Mouse (Mus musculus): Measurements from ENCODE around the gene Kcnj10. TPM values are rescaled to one million over a fixed set of nuclear protein-coding genes. Genes with fewer than 3 reads are reported as not detected.

The Kcnj10 gene
- 0.18 and 0.24 TPM in 2 replicates for polyA plus RNA-seq (2014; fragmentation: Nextera tagmentation; extraction: Ambion mirVana)

DNA sequence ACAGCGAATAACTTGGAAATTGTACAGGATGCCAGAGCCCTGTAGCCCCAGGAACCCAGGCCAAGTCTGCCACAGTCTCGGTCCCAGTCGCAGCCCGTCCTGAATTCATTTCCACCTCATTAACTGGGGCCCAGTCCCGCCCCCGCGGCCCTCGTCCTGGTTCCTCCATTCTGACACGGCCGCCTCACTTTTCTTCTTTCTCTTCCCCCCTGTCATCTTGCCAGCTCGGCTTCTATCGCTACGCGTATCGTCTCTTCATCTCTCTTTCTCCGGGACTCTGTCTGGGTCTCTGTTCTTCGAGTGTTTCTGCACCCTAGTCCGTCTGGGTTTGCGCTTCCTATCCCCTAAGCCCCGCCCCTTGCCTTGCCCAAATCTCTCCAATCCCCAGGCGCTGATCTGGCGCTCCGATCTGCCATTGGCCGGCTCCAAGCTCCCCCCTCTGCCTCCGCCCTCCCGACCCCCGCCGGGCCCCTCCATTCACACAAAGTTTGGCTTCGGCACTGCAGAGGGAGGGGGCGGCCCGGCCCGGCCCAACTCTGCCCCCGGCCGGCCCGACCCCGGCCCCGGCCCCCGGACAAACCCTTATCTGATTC lies at the start of gene Kcnj10:
Kcnj10 (plus strand) TSS at position 482 of the 593 bp plus-strand sequence.
- no peak for TF ChIP-seq CTCF (IDR thresholded peaks at IDR 0.05; ENCODE audit: low read depth)
- peak within 1 kb of the TSS; percentile 64 for H3K4me2 ChIP-seq
- no peak within 1 kb of the TSS for H3K9ac ChIP-seq
- WGBS, result under 1% methylated on average over 38 of the region's 38 CpGs
- H3K4me3 ChIP-seq (ENCODE audit: low read depth, low read length), result peak within 1 kb of the TSS; percentile 33
- no peaks in the 10 kb centered on the region for H3K9me3 ChIP-seq (ENCODE audit: low read depth, low read length)
- H3K4me1 ChIP-seq (ENCODE audit: insufficient read depth), result no peaks in the 10 kb centered on the region; the same call in 1 of the 2 replicates
- H3K27ac ChIP-seq (ENCODE audit: low read depth), result no peak within 1 kb of the TSS
- DNase-seq (peak; percentile 87), ATAC-seq (ENCODE audit: insufficient read depth) (peak; percentile 93)
- no peaks in the 10 kb centered on the region for H3K36me3 ChIP-seq (ENCODE audit: insufficient read depth)
- H3K27me3 ChIP-seq (ENCODE audit: insufficient read depth, low read length), result peaks cover 32% of the 10 kb centered on the region

DNA sequence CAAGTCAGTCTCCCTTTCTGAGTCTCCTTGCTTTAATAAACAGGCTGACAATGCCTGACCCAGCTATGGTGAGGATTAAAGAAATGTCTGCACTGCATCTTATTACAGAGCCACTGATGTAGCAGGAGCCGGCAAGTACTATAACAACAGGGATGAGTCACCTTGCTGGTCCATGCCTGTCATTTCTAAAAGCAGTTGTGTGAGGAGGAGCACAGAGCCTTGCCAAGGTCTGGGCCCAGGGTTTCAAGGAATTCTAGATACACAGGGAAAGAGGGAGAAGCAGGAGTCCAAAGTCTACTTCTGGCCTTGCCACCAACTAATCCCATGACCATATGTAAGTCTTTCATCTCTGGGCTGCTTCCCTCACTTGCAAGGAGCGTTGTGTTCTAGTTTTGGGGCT lies 48.1 kb upstream of the Kcnj10 start:
- DNase-seq (no peak), ATAC-seq (ENCODE audit: insufficient read depth) (no peak)
- Histone ChIP-seq H3K27me3 (ENCODE audit: insufficient read depth, low read length) (no peaks in the 10 kb centered on the region), H3K4me1 (ENCODE audit: insufficient read depth) (peaks cover 15% of the 10 kb centered on the region), H3K9me3 (ENCODE audit: low read depth, low read length) (no peaks in the 10 kb centered on the region), H3K4me2 (no peak overlapping the region), H3K4me3 (ENCODE audit: low read depth, low read length) (no peak overlapping the region), H3K9ac (no peak overlapping the region), H3K36me3 (ENCODE audit: insufficient read depth) (no peaks in the 10 kb centered on the region), H3K27ac (ENCODE audit: low read depth) (no peak overlapping the region)
- 81% methylated on average over 2 of the region's 2 CpGs for WGBS
- no peak for TF ChIP-seq CTCF (IDR thresholded peaks at IDR 0.05; ENCODE audit: low read depth)

GRCm38 (mm10) chr1:172293449-172293848 lies 47.6 kb upstream of the Kcnj10 start:
- Histone ChIP-seq H3K4me2 (no peak overlapping the region), H3K27me3 (ENCODE audit: insufficient read depth, low read length) (no peaks in the 10 kb centered on the region)
- no peak for TF ChIP-seq CTCF (IDR thresholded peaks at IDR 0.05; ENCODE audit: low read depth)

DNA sequence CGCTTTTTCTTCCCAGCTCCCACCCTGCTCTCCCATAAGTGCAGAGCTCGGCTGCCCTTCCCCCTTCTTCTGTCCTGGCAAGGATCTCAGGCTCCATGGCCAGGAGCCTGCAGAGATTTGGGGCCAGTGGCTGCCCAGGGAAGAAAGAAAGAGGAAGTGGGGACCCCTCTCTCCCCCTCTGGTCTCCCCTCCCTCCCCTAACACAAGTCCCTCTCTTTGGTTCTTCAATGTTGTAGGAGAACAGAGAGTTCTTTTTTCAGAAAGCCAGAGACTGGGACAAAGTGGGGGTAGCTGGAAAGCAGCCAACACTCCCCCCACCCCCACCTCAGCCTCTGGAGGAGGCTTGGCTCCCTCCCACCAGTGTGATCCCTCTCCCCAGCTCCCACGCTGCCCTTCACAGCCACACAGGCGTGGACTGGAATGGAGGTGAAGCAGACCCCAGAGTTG lies 45.2 kb upstream of the Kcnj10 start:
- no peak for TF ChIP-seq CTCF (IDR thresholded peaks at IDR 0.05; ENCODE audit: low read depth)
- DNase-seq (peak; percentile 73), ATAC-seq (ENCODE audit: insufficient read depth) (peak; percentile 37; the same call in 1 of the 2 replicates)
- H3K4me3 ChIP-seq (ENCODE audit: low read depth, low read length), result no peak overlapping the region
- peak overlapping the region; percentile 52 for H3K4me2 ChIP-seq
- H3K9me3 ChIP-seq (ENCODE audit: low read depth, low read length), result no peaks in the 10 kb centered on the region
- H3K36me3 ChIP-seq (ENCODE audit: insufficient read depth), result no peaks in the 10 kb centered on the region
- H3K27ac ChIP-seq (ENCODE audit: low read depth), result peak overlapping the region; percentile 19; the same call in 1 of the 2 replicates
- H3K27me3 ChIP-seq (ENCODE audit: insufficient read depth, low read length), result no peaks in the 10 kb centered on the region
- H3K9ac ChIP-seq, result no peak overlapping the region
- 26% methylated on average over 4 of the region's 4 CpGs for WGBS
- peaks cover 15% of the 10 kb centered on the region for H3K4me1 ChIP-seq (ENCODE audit: insufficient read depth)

More at GRCm38 (mm10) chr1:172293449-172293848, 47.6 kb upstream of the Kcnj10 start:
- Histone ChIP-seq H3K27ac (ENCODE audit: low read depth) (no peak overlapping the region), H3K9ac (no peak overlapping the region), H3K4me1 (ENCODE audit: insufficient read depth) (peaks cover 15% of the 10 kb centered on the region), H3K9me3 (ENCODE audit: low read depth, low read length) (no peaks in the 10 kb centered on the region), H3K4me3 (ENCODE audit: low read depth, low read length) (no peak overlapping the region), H3K36me3 (ENCODE audit: insufficient read depth) (no peaks in the 10 kb centered on the region)
- DNase-seq (no peak), ATAC-seq (ENCODE audit: insufficient read depth) (no peak)
- WGBS, result 87% methylated on average over 11 of the region's 11 CpGs

DNA sequence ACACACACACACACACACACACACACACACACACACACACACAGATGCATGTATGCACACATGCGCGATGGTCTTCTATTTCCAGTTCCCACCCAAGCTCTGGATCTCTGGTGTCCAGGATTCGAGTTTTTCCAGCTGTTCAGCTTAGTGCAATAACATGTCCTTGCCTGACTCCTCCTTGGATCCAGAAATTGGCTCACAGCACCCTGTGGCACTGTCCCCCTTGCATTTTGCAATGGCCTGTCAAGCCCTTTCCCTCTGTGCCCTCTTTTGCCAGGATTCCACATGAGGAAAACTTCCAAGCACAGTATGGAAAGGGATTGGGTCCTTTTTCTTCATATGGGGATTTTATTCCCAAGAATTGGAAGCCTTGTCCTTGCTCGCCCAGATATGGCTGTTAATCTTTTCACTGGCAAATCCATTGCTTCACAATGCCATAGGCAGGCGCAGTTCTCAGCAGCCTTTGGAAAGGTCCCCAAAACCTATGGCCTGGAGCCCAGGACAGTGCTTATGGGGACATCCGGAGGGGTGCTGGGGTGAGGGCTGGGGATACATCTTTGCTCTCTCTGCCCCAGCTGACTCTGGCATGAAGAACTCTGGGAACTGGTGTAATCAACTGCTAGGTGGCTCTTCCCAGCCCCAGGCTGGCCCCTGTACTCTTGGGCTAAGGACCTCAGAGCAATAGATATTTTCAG lies 44.0 kb upstream of the Kcnj10 start:
- no peaks in the 10 kb centered on the region for H3K36me3 ChIP-seq (ENCODE audit: insufficient read depth)
- H3K4me3 ChIP-seq (ENCODE audit: low read depth, low read length), result peak overlapping the region; percentile 31
- peaks cover 15% of the 10 kb centered on the region for H3K4me1 ChIP-seq (ENCODE audit: insufficient read depth)
- no peak for TF ChIP-seq CTCF (IDR thresholded peaks at IDR 0.05; ENCODE audit: low read depth)
- H3K27ac ChIP-seq (ENCODE audit: low read depth), result peak overlapping the region; percentile 61; the same call in 1 of the 2 replicates
- no peaks in the 10 kb centered on the region for H3K27me3 ChIP-seq (ENCODE audit: insufficient read depth, low read length)
- peak overlapping the region; percentile 38; the same call in 1 of the 2 replicates for H3K9ac ChIP-seq
- H3K9me3 ChIP-seq (ENCODE audit: low read depth, low read length), result no peaks in the 10 kb centered on the region
- H3K4me2 ChIP-seq, result peak overlapping the region; percentile 52
- ATAC-seq (ENCODE audit: insufficient read depth) (peak; percentile 15; the same call in 1 of the 2 replicates), DNase-seq (peak; percentile 35)
- WGBS, result 72% methylated on average over 6 of the region's 6 CpGs

- Histone ChIP-seq H3K36me3 (ENCODE audit: insufficient read depth) (no peaks in the 10 kb centered on the region), H3K4me1 (ENCODE audit: insufficient read depth) (peaks cover 15% of the 10 kb centered on the region), H3K27me3 (ENCODE audit: insufficient read depth, low read length) (no peaks in the 10 kb centered on the region), H3K9me3 (ENCODE audit: low read depth, low read length) (no peaks in the 10 kb centered on the region), H3K4me2 (peak within 1 kb of the TSS; percentile 52), H3K4me3 (ENCODE audit: low read depth, low read length) (peak within 1 kb of the TSS; percentile 31), H3K27ac (ENCODE audit: low read depth) (peak within 1 kb of the TSS; percentile 61; the same call in 1 of the 2 replicates), H3K9ac (peak within 1 kb of the TSS; percentile 38)
- WGBS, result 4% methylated on average over 16 of the region's 16 CpGs
- peak; percentile 83 for DNase-seq
- TF ChIP-seq CTCF (IDR thresholded peaks at IDR 0.05; ENCODE audit: low read depth), result no peak
- peak; percentile 79 for ATAC-seq (ENCODE audit: insufficient read depth)
These were observed 43.1 kb upstream of the Kcnj10 start, which contains the start of gene Atp1a2 for GRCm38 (mm10) chr1:172297611-172298537. TSS of gene Atp1a2 (minus strand) at chr1:172298064.

Measured in lung, embryonic 14.5 days (tissue).